Mouse (Mus musculus) midbrain, embryonic 13.5 days (tissue): ENCODE measurements around the gene Spint5. TPM values are rescaled to one million over a fixed set of nuclear protein-coding genes. Genes with fewer than 3 reads are reported as not detected.

Experiments
- ATAC-seq: fragments of 200-750 bp; cut with Nextera tagmentation; 2 replicates; pipeline ENCODE4 v1.8.0; 2017; ENCODE audit warnings: mild to moderate bottlenecking, moderate TSS enrichment, moderate library complexity
- H3K27ac ChIP-seq: fragments of 300-500 bp; sonication (generic); 2 replicates; pipeline ENCODE4 v1.5.1; 2015; ENCODE audit warnings: inconsistent platforms, mild to moderate bottlenecking, moderate library complexity
- H3K27me3 ChIP-seq: fragments of 300-500 bp; sonication (generic); 2 replicates; pipeline ENCODE4 v1.6.1; 2015; ENCODE audit warnings: mild to moderate bottlenecking, inconsistent platforms
- H3K36me3 ChIP-seq: fragments of 300-500 bp; sonication (generic); 2 replicates; pipeline ENCODE4 v1.6.1; 2015; ENCODE audit warnings: mild to moderate bottlenecking, inconsistent platforms
- H3K4me1 ChIP-seq: fragments of 300-500 bp; sonication (generic); replicated peaks from 2 replicates; pipeline ENCODE4 v1.6.1; 2015; ENCODE audit warnings: inconsistent platforms
- H3K4me2 ChIP-seq: fragments of 300-500 bp; sonication (generic); replicated peaks from 2 replicates; pipeline ENCODE4 v1.6.1; 2015; ENCODE audit warnings: moderate library complexity, mild to moderate bottlenecking, inconsistent platforms
- H3K4me3 ChIP-seq: fragments of 300-500 bp; sonication (generic); replicated peaks from 2 replicates; pipeline ENCODE4 v1.5.1; 2015; ENCODE audit warnings: mild to moderate bottlenecking, inconsistent platforms
- H3K9ac ChIP-seq: fragments of 300-500 bp; sonication (generic); replicated peaks from 2 replicates; pipeline ENCODE4 v1.6.1; 2015; ENCODE audit warnings: mild to moderate bottlenecking, inconsistent platforms
- H3K9me3 ChIP-seq: fragments of 300-500 bp; sonication (generic); 2 replicates; pipeline ENCODE4 v1.6.1; 2016; ENCODE audit warnings: mild to moderate bottlenecking, inconsistent platforms
- WGBS: fragments of 180-500 bp; shearing (Covaris S2); methylation state at CpG from one replicate; pipeline ENCODE4 v1.1.7; 2015; 5-methylcytosine and 5-hydroxymethylcytosine counted together
- polyA plus RNA-seq: library from polyadenylated mRNA; unstranded; fragments of >200 nt; fragmentation: Nextera tagmentation; extraction: Ambion mirVana; gene quantifications from 2 replicates; pipeline ENCODE4 v1.2.1, GENCODE M21; 2015

Gene Spint5
- not detected in 2 replicates for polyA plus RNA-seq

- 79% methylated on average over 6 of the region's 6 CpGs for WGBS
- no peaks in the 10 kb centered on the region for H3K36me3 ChIP-seq
- H3K4me2 ChIP-seq, result no peak within 1 kb of the TSS
- no peak within 1 kb of the TSS for H3K4me3 ChIP-seq
- ATAC-seq, result no peak
- H3K27ac ChIP-seq, result no peak within 1 kb of the TSS
- no peaks in the 10 kb centered on the region for H3K27me3 ChIP-seq
- no peaks in the 10 kb centered on the region for H3K4me1 ChIP-seq
- H3K9me3 ChIP-seq, result no peaks in the 10 kb centered on the region
- no peak within 1 kb of the TSS for H3K9ac ChIP-seq
Observed at GRCm38 (mm10) chr2:164715005-164715404, at the start of gene Spint5. TSS of gene Spint5 (plus strand) at chr2:164715305.

- no peaks in the 10 kb centered on the region for H3K4me1 ChIP-seq
- WGBS, result 85% methylated on average over 5 of the region's 5 CpGs
- no peaks in the 10 kb centered on the region for H3K36me3 ChIP-seq
- H3K9me3 ChIP-seq, result no peaks in the 10 kb centered on the region; the same call in 1 of the 2 replicates
- H3K4me3 ChIP-seq, result no peak overlapping the region
- no peak for ATAC-seq
- no peak overlapping the region for H3K9ac ChIP-seq
- H3K4me2 ChIP-seq, result no peak overlapping the region
- no peak overlapping the region for H3K27ac ChIP-seq
- H3K27me3 ChIP-seq, result no peaks in the 10 kb centered on the region
Observed at GRCm38 (mm10) chr2:164670261-164670660, 44.8 kb upstream of the Spint5 start.

DNA sequence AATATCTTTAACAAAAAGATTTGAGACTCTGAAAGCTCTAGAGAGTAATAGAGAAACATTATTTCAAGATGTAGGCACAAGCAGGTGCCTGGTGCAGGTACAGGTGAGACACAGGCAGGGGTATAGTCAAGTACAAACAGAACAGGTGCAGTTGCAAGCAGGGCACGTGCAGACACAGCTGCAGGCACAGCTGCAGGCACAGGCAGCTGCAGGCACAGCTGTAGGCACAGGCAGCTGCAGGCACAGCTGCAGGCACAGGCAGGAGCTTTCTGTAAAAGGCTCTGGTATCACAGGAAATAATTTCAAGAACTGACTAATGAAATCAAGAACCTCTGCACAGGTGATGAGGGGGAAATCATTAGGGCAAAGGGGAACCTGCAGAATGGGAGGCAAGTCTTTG lies 44.2 kb upstream of the Spint5 start:
- no peak overlapping the region for H3K4me2 ChIP-seq
- H3K4me3 ChIP-seq, result no peak overlapping the region
- no peaks in the 10 kb centered on the region for H3K27me3 ChIP-seq
- H3K4me1 ChIP-seq, result no peaks in the 10 kb centered on the region
- H3K36me3 ChIP-seq, result no peaks in the 10 kb centered on the region
- H3K9me3 ChIP-seq, result peaks cover 2% of the 10 kb centered on the region
- WGBS, result 27% methylated on average over 1 of the region's 1 CpGs
- ATAC-seq, result no peak
- no peak overlapping the region for H3K9ac ChIP-seq
- no peak overlapping the region for H3K27ac ChIP-seq

DNA sequence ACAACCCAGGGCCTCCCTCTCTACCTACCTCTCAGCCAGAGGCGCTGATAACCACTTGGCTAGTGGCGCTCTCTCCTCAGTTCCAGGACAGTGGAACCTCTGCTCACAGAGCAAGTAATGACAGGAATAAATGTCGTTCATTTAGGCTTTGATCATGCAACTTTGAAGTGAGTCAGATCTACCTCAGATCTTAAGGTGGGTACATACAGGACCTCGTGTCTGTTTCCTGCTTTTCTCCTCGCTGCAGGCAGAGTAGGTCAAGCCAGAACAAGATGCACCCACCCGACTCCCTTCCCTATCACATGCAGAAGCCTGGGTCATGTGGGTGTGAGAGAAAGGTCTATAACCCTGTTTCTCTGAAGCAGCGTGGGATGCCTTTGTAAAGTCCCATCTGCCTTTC lies 41.1 kb upstream of the Spint5 start, which contains the start of gene Wfdc11:
Gene Wfdc11, minus strand, starts transcription at position 101 of the 400 bp plus-strand sequence.
- peaks cover 5% of the 10 kb centered on the region for H3K4me1 ChIP-seq
- peaks cover 5% of the 10 kb centered on the region for H3K9me3 ChIP-seq
- ATAC-seq, result no peak
- no peak within 1 kb of the TSS for H3K4me3 ChIP-seq
- H3K4me2 ChIP-seq, result no peak within 1 kb of the TSS
- 87% methylated on average over 7 of the region's 7 CpGs for WGBS
- no peaks in the 10 kb centered on the region for H3K27me3 ChIP-seq
- H3K9ac ChIP-seq, result no peak within 1 kb of the TSS
- H3K27ac ChIP-seq, result no peak within 1 kb of the TSS
- no peaks in the 10 kb centered on the region for H3K36me3 ChIP-seq

GRCm38 (mm10) chr2:164676103-164676502 lies 39.0 kb upstream of the Spint5 start:
- Histone ChIP-seq H3K9me3 (peaks cover 5% of the 10 kb centered on the region), H3K36me3 (no peaks in the 10 kb centered on the region), H3K27me3 (no peaks in the 10 kb centered on the region), H3K9ac (no peak overlapping the region), H3K4me1 (peaks cover 9% of the 10 kb centered on the region), H3K4me2 (no peak overlapping the region), H3K4me3 (no peak overlapping the region), H3K27ac (no peak overlapping the region)
- no peak for ATAC-seq
- whole genome bisulfite sequencing, result 74% methylated on average over 7 of the region's 7 CpGs

DNA sequence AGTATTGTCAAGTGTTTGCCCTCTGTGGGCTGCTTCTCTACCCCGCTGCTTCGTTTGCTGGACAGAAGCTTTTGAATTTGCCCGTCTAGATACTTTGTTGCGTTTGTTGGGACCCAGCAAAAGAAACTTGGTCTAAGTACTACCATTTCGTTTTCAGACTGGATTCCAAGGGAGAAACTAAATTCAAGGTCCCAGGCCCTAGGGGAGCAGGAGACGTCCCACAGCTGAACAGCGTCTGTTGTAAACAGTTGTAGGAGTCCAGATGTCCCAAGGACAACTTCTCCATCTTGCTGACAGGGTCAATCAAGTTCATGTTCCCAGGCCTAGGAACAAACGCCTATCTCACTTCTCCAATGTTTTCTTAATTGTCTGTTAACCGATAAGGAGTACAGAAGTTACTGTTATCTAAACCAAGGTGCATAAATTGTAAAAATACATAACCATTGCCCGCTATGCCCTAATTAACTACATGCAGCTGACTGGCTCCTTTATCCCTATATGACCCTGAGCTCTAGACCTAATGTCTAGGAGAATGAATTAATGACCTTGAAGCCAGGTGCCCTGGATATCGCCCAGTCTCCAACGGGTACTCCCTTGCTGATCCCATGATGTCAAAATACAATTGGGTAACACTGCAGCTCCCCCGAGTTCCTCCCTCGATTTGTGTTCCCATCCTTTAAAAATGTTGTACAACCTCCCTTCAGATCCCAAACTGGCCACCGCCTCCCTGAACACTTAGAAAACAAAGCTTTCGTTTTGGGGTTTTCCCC lies 38.0 kb upstream of the Spint5 start:
- no peak overlapping the region for H3K9ac ChIP-seq
- H3K27me3 ChIP-seq, result no peaks in the 10 kb centered on the region
- WGBS, result 87% methylated on average over 16 of the region's 16 CpGs
- H3K4me3 ChIP-seq, result no peak overlapping the region
- H3K27ac ChIP-seq, result no peak overlapping the region
- ATAC-seq, result no peak
- peaks cover 5% of the 10 kb centered on the region for H3K9me3 ChIP-seq
- peaks cover 9% of the 10 kb centered on the region for H3K4me1 ChIP-seq
- no peak overlapping the region for H3K4me2 ChIP-seq
- no peaks in the 10 kb centered on the region for H3K36me3 ChIP-seq

GRCm38 (mm10) chr2:164678848-164679625 lies 36.1 kb upstream of the Spint5 start:
- Histone ChIP-seq H3K36me3 (no peaks in the 10 kb centered on the region), H3K4me1 (peaks cover 9% of the 10 kb centered on the region), H3K9ac (no peak overlapping the region), H3K27me3 (no peaks in the 10 kb centered on the region), H3K9me3 (peaks cover 5% of the 10 kb centered on the region; the same call in 1 of the 2 replicates), H3K27ac (no peak overlapping the region), H3K4me3 (peak overlapping the region; percentile 31), H3K4me2 (peak overlapping the region; percentile 53)
- peak; percentile 69 for ATAC-seq
- WGBS, result 23% methylated on average over 19 of the region's 19 CpGs

GRCm38 (mm10) chr2:164679906-164680305 lies 35.2 kb upstream of the Spint5 start:
- no peak overlapping the region for H3K4me2 ChIP-seq
- no peak overlapping the region for H3K27ac ChIP-seq
- no peak overlapping the region for H3K4me3 ChIP-seq
- H3K27me3 ChIP-seq, result no peaks in the 10 kb centered on the region
- WGBS, result 64% methylated on average over 3 of the region's 3 CpGs
- no peak for ATAC-seq
- H3K9me3 ChIP-seq, result peaks cover 5% of the 10 kb centered on the region; the same call in 1 of the 2 replicates
- no peak overlapping the region for H3K9ac ChIP-seq
- H3K36me3 ChIP-seq, result no peaks in the 10 kb centered on the region
- peaks cover 9% of the 10 kb centered on the region for H3K4me1 ChIP-seq

- H3K27me3 ChIP-seq, result no peaks in the 10 kb centered on the region
- no peak for ATAC-seq
- 59% methylated on average over 3 of the region's 3 CpGs for WGBS
- no peak within 1 kb of the TSS for H3K4me3 ChIP-seq
- no peaks in the 10 kb centered on the region for H3K36me3 ChIP-seq
- H3K27ac ChIP-seq, result no peak within 1 kb of the TSS
- no peak within 1 kb of the TSS for H3K4me2 ChIP-seq
- H3K9ac ChIP-seq, result no peak within 1 kb of the TSS
- H3K4me1 ChIP-seq, result no peaks in the 10 kb centered on the region
- no peaks in the 10 kb centered on the region for H3K9me3 ChIP-seq
Observed at GRCm38 (mm10) chr2:164684807-164685206, 30.3 kb upstream of the Spint5 start, which contains the start of gene Wfdc13. TSS of gene Wfdc13 (plus strand) at chr2:164685107.

DNA sequence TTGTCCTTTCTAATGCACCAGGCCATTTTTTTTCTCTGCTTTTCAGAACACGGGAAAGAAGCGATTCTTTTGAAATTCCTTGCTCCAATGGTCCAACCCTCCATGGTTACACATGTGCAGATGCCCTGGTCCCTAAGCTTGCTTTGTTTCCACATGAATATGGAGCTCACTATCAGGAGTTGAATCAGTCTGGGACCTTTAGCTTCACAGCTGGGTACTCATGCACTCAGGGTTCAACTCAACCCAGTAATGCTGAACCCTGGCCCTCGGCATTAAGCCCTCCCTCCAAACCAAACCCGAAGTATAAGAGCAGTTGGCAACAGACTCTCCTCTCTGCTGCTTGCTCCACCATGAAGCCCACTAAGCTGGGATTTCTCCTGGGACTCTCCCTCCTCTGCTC lies 16.9 kb upstream of the Spint5 start, which contains the start of gene Spint4:
Gene Spint4, plus strand, starts transcription at position 301 of the 400 bp plus-strand sequence.
- H3K27ac ChIP-seq, result no peak within 1 kb of the TSS
- H3K4me1 ChIP-seq, result no peaks in the 10 kb centered on the region
- WGBS, result 67% methylated on average over 4 of the region's 4 CpGs
- H3K9me3 ChIP-seq, result no peaks in the 10 kb centered on the region
- H3K36me3 ChIP-seq, result no peaks in the 10 kb centered on the region
- no peak within 1 kb of the TSS for H3K9ac ChIP-seq
- H3K4me3 ChIP-seq, result no peak within 1 kb of the TSS
- no peaks in the 10 kb centered on the region for H3K27me3 ChIP-seq
- ATAC-seq, result no peak
- H3K4me2 ChIP-seq, result no peak within 1 kb of the TSS

DNA sequence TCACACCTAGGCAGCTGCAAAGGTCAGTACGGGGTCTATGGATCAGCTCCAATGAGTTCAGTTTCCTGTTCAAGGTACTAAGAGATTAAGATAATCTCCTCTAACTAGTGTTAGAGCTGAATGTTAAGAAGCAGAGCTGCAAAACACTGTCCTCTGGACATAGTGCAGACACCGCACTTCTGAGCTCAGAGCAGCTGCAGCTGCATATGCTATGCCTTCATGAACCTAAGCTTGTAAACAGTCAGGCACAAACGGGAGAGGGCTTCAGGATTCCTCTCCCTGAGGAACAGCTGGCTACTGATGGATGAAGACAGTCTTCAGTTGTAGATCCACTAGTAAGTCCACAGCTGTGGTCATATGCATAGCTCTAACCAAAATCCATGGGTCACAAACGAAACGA lies 14.1 kb upstream of the Spint5 start:
- H3K9ac ChIP-seq, result no peak overlapping the region
- H3K36me3 ChIP-seq, result no peaks in the 10 kb centered on the region
- H3K9me3 ChIP-seq, result no peaks in the 10 kb centered on the region
- no peaks in the 10 kb centered on the region for H3K4me1 ChIP-seq
- no peak overlapping the region for H3K4me3 ChIP-seq
- no peak overlapping the region for H3K27ac ChIP-seq
- no peaks in the 10 kb centered on the region for H3K27me3 ChIP-seq
- 83% methylated on average over 5 of the region's 5 CpGs for WGBS
- H3K4me2 ChIP-seq, result no peak overlapping the region
- no peak for ATAC-seq

GRCm38 (mm10) chr2:164701761-164702160 lies 13.3 kb upstream of the Spint5 start:
- Histone ChIP-seq H3K9me3 (no peaks in the 10 kb centered on the region), H3K4me3 (no peak overlapping the region), H3K4me1 (no peaks in the 10 kb centered on the region), H3K36me3 (no peaks in the 10 kb centered on the region), H3K4me2 (no peak overlapping the region), H3K27ac (no peak overlapping the region), H3K27me3 (no peaks in the 10 kb centered on the region), H3K9ac (no peak overlapping the region)
- no peak for ATAC-seq
- 90% methylated on average over 5 of the region's 5 CpGs for whole genome bisulfite sequencing
